Mouse (Mus musculus) small intestine, adult 2 months (tissue): ENCODE measurements around the gene Osbpl3. TPM values are rescaled to one million over a fixed set of nuclear protein-coding genes. Genes with fewer than 3 reads are reported as not detected.

Experiments used
- H3K27ac ChIP-seq: fragments of 200-500 bp; 2 replicates; pipeline ENCODE4 v1.5.1; 2012; ENCODE audit warnings: low read depth, low read length, control low read depth, inconsistent platforms; ENCODE audit not compliant: insufficient read depth
- H3K27me3 ChIP-seq: fragments of 200-500 bp; 2 replicates; pipeline ENCODE4 v1.6.1; 2012; ENCODE audit warnings: mild to moderate bottlenecking, moderate library complexity, low read length, inconsistent platforms; ENCODE audit not compliant: control insufficient read depth, insufficient read depth
- H3K36me3 ChIP-seq: fragments of 200-500 bp; 2 replicates; pipeline ENCODE4 v1.6.1; 2012; ENCODE audit warnings: mild to moderate bottlenecking, low read length, control low read depth, inconsistent platforms; ENCODE audit not compliant: control insufficient read depth, insufficient read depth
- H3K4me1 ChIP-seq: fragments of 200-500 bp; 2 replicates; pipeline ENCODE4 v1.6.1; 2012; ENCODE audit warnings: low read length, inconsistent platforms, mixed read lengths; ENCODE audit not compliant: control insufficient read depth, insufficient read depth, insufficient read length
- H3K4me3 ChIP-seq: fragments of 200-500 bp; 2 replicates; pipeline ENCODE4 v1.5.1; 2012; ENCODE audit warnings: low read depth, mild to moderate bottlenecking, control low read depth, inconsistent platforms, low read length, moderate library complexity
- CTCF ChIP-seq: fragments of 200-500 bp; IDR thresholded peaks from 2 replicates; pipeline ENCODE4 v1.5.1; 2012; ENCODE audit warnings: low read depth, mild to moderate bottlenecking, control low read depth, inconsistent platforms, low read length, moderate library complexity, mixed read lengths; ENCODE audit not compliant: insufficient replicate concordance, insufficient read length; ENCODE audit errors: extremely low read depth
- POLR2A ChIP-seq: fragments of 200-500 bp; IDR thresholded peaks from 2 replicates; pipeline ENCODE4 v1.6.1; 2012; ENCODE audit warnings: low read depth, mild to moderate bottlenecking, control low read depth, inconsistent platforms, low read length, moderate library complexity
- WGBS: fragments of 180-500 bp; shearing (Covaris S2); methylation state at CpG from one replicate; pipeline ENCODE4 v1.1.7; 2018; 5-methylcytosine and 5-hydroxymethylcytosine counted together
- polyA plus RNA-seq: library from polyadenylated mRNA; depleted of rRNA; stranded (reverse); fragments of >200 nt; gene quantifications from 2 replicates; pipeline ENCODE4 v1.2.3, GENCODE M21; 2012; rRNA removed

The Osbpl3 gene
- polyA plus RNA-seq, 1 experiment: 13.9 TPM

DNA sequence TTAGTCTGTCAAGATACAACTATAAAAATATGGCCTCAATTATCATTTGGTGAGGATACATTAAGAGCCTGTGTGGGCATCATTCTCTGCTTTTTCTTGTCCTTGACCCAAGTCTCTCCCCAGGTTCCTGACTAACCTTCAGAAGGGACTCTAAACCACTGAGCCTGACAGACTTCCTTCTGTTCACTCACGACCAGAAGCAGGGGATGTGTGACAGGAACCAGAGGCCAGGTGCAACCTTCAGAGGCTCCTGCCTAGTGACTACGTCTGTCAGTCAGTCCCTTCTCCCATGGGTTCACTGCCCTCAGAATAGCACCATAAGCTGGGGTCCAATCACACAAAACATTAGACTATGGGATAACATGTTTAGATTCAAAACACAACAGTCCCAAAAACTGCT lies 208.6 kb downstream of the Osbpl3 start:
- H3K4me3 ChIP-seq: no peak overlapping the region
- H3K27me3 ChIP-seq: no peaks in the 10 kb centered on the region
- 60% methylated on average over 2 of the region's 2 CpGs for WGBS
- H3K36me3 ChIP-seq: peaks cover 8% of the 10 kb centered on the region; the same call in 1 of the 2 replicates
- no peak overlapping the region for H3K27ac ChIP-seq
- no peak for TF ChIP-seq POLR2A
- TF ChIP-seq CTCF: no peak
- peaks cover 14% of the 10 kb centered on the region for H3K4me1 ChIP-seq

DNA sequence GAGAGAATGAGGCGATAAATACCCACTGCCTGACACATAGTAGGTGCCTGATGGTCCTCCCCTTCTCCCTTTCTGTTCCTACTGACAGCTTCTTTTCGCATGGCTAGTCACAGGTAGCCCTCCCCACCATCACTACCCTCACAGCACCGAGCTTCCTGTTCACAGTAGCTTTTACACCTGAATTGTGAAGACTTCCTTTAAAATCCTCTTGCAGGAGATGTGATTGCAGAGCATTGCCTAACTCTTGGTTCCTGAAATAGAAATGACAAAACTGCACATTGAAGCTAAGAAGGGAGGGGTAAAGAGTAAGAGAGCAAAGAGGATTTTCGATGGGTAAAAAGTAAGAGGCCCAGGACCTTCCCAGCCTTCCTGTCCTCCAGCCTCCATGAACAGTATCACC lies 211.0 kb downstream of the Osbpl3 start:
- 85% methylated on average over 4 of the region's 4 CpGs for WGBS
- Histone ChIP-seq H3K4me3 (no peak overlapping the region), H3K36me3 (peaks cover 8% of the 10 kb centered on the region; the same call in 1 of the 2 replicates), H3K27ac (peak overlapping the region; percentile 36), H3K27me3 (no peaks in the 10 kb centered on the region), H3K4me1 (peaks cover 11% of the 10 kb centered on the region; the same call in 1 of the 2 replicates)
- no peak for TF ChIP-seq POLR2A
- TF ChIP-seq CTCF: no peak

DNA sequence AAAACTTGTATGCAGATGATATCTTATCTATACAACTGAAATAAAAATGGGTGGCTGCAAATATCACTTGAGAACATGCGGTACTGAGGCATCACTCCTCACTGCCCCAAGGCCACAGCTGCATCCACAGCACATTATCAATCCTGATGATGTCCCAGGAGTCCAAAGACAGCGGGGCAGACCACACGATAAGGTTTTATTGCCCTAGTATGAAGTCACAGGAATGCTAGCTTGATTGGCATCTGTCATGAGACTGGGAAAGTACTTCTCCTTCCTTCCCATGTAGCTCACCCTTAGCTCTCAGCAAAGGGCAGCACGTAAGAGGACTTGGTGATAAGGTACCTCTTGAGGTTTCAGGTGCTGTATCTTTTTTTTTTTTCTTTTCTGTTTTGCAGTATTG lies 211.9 kb downstream of the Osbpl3 start:
- H3K27ac ChIP-seq: peak overlapping the region; percentile 36
- TF ChIP-seq CTCF (no peak), POLR2A (no peak)
- H3K36me3 ChIP-seq: peaks cover 5% of the 10 kb centered on the region; the same call in 1 of the 2 replicates
- H3K4me1 ChIP-seq: peaks cover 11% of the 10 kb centered on the region; the same call in 1 of the 2 replicates
- WGBS: 39% methylated on average over 4 of the region's 4 CpGs
- H3K27me3 ChIP-seq: no peaks in the 10 kb centered on the region
- H3K4me3 ChIP-seq: no peak overlapping the region

Other genes with a start within 250 kb of the Osbpl3 start
- 1.1 and 27.8 TPM in 2 replicates for gene Gsdme, start 192.3 kb downstream of the Osbpl3 start, polyA plus RNA-seq
- gene Cycs, start 110.3 kb upstream of the Osbpl3 start, polyA plus RNA-seq: 0.42 and 1.0 TPM in 2 replicates
- 0.04 TPM in 1 of 2 replicates, not detected in the other for gene 4921507P07Rik, start 140.4 kb upstream of the Osbpl3 start, polyA plus RNA-seq
- gene Npvf, start 198.2 kb upstream of the Osbpl3 start, polyA plus RNA-seq: not detected in 2 replicates